Mouse (Mus musculus): ENCODE data around the gene Rpl13a. TPM values are rescaled to one million over a fixed set of nuclear protein-coding genes. Genes with fewer than 3 reads are reported as not detected.

Rpl13a gene
- total and polyA plus RNA-seq, 2 experiments from 2014 or later = 701 to 1,048 TPM

GRCm38 (mm10) chr7:45091001-45091990 is 37.3 kb downstream of the Rpl13a start:
- Histone ChIP-seq H3K4me1 (ENCODE audit: insufficient read depth, low read length) (no peaks in the 10 kb centered on the region), H3K27me3 (ENCODE audit: insufficient read depth, low read length) (no peaks in the 10 kb centered on the region), H3K36me3 (ENCODE audit: insufficient read depth, low read length) (no peaks in the 10 kb centered on the region), H3K27ac (ENCODE audit: low read depth, low read length) (no peak overlapping the region), H3K9ac (replicated peaks; ENCODE audit: low read length, poor library complexity, severe bottlenecking) (peak overlapping the region; percentile 36; the same call in 1 of the 2 replicates), H3K9me3 (ENCODE audit: low read length) (no peaks in the 10 kb centered on the region), H3K4me2 (ENCODE audit: low read depth, low read length, poor library complexity, severe bottlenecking) (peak overlapping the region; percentile 65), H3K4me3 (ENCODE audit: low read depth, low read length) (peak overlapping the region; percentile 33)
- TF ChIP-seq CTCF (IDR thresholded peaks at IDR 0.05) = no peak
- 19% methylated on average over 35 of the region's 35 CpGs for WGBS
- ATAC-seq (ENCODE audit: low FRiP score) = no peak
- no peak for DNase-seq (ENCODE audit: low spot score)

- Histone ChIP-seq H3K4me1 (ENCODE audit: insufficient read depth, low read length) (no peaks in the 10 kb centered on the region), H3K4me3 (ENCODE audit: low read depth, low read length) (no peak overlapping the region), H3K9me3 (ENCODE audit: low read length) (no peaks in the 10 kb centered on the region), H3K27ac (ENCODE audit: low read depth, low read length) (no peak overlapping the region), H3K27me3 (ENCODE audit: insufficient read depth, low read length) (no peaks in the 10 kb centered on the region), H3K9ac (replicated peaks; ENCODE audit: low read length, poor library complexity, severe bottlenecking) (no peak overlapping the region), H3K36me3 (ENCODE audit: insufficient read depth, low read length) (no peaks in the 10 kb centered on the region), H3K4me2 (ENCODE audit: low read depth, low read length, poor library complexity, severe bottlenecking) (no peak overlapping the region)
- WGBS = 88% methylated on average over 13 of the region's 13 CpGs
- ATAC-seq (ENCODE audit: low FRiP score) (no peak), DNase-seq (ENCODE audit: low spot score) (no peak)
- TF ChIP-seq CTCF (IDR thresholded peaks at IDR 0.05) = no peak
Measured at GRCm38 (mm10) chr7:45090251-45090977, 38.1 kb downstream of the Rpl13a start.

GRCm38 (mm10) chr7:45088597-45088996 is 40.0 kb downstream of the Rpl13a start:
- WGBS = 94% methylated on average over 17 of the region's 17 CpGs
- DNase-seq (ENCODE audit: low spot score) (no peak), ATAC-seq (ENCODE audit: low FRiP score) (no peak)
- Histone ChIP-seq H3K36me3 (ENCODE audit: insufficient read depth, low read length) (no peaks in the 10 kb centered on the region), H3K9me3 (ENCODE audit: low read length) (no peaks in the 10 kb centered on the region), H3K9ac (replicated peaks; ENCODE audit: low read length, poor library complexity, severe bottlenecking) (no peak overlapping the region), H3K27ac (ENCODE audit: low read depth, low read length) (no peak overlapping the region), H3K4me3 (ENCODE audit: low read depth, low read length) (no peak overlapping the region), H3K27me3 (ENCODE audit: insufficient read depth, low read length) (no peaks in the 10 kb centered on the region), H3K4me1 (ENCODE audit: insufficient read depth, low read length) (no peaks in the 10 kb centered on the region), H3K4me2 (ENCODE audit: low read depth, low read length, poor library complexity, severe bottlenecking) (no peak overlapping the region)
- no peak for TF ChIP-seq CTCF (IDR thresholded peaks at IDR 0.05)

GRCm38 (mm10) chr7:45086084-45086483 is 42.5 kb downstream of the Rpl13a start:
- TF ChIP-seq CTCF (IDR thresholded peaks at IDR 0.05) = 0 out of 2 replicates have a peak, but pooled peaks have one; percentile 17
- no peaks in the 10 kb centered on the region for H3K4me1 ChIP-seq (ENCODE audit: insufficient read depth, low read length)
- no peak for ATAC-seq (ENCODE audit: low FRiP score)
- H3K9me3 ChIP-seq (ENCODE audit: low read length) = no peaks in the 10 kb centered on the region
- no peak overlapping the region for H3K9ac ChIP-seq (replicated peaks; ENCODE audit: low read length, poor library complexity, severe bottlenecking)
- 74% methylated on average over 4 of the region's 4 CpGs for WGBS
- H3K36me3 ChIP-seq (ENCODE audit: insufficient read depth, low read length) = no peaks in the 10 kb centered on the region
- H3K4me2 ChIP-seq (ENCODE audit: low read depth, low read length, poor library complexity, severe bottlenecking) = no peak overlapping the region
- H3K4me3 ChIP-seq (ENCODE audit: low read depth, low read length) = no peak overlapping the region
- H3K27ac ChIP-seq (ENCODE audit: low read depth, low read length) = no peak overlapping the region
- DNase-seq (ENCODE audit: low spot score) = no peak
- H3K27me3 ChIP-seq (ENCODE audit: insufficient read depth, low read length) = no peaks in the 10 kb centered on the region

- Histone ChIP-seq H3K27ac (ENCODE audit: low read depth, low read length) (no peak overlapping the region), H3K4me3 (ENCODE audit: low read depth, low read length) (no peak overlapping the region), H3K9ac (replicated peaks; ENCODE audit: low read length, poor library complexity, severe bottlenecking) (no peak overlapping the region), H3K27me3 (ENCODE audit: insufficient read depth, low read length) (no peaks in the 10 kb centered on the region), H3K9me3 (ENCODE audit: low read length) (no peaks in the 10 kb centered on the region), H3K4me2 (ENCODE audit: low read depth, low read length, poor library complexity, severe bottlenecking) (no peak overlapping the region), H3K36me3 (ENCODE audit: insufficient read depth, low read length) (no peaks in the 10 kb centered on the region), H3K4me1 (ENCODE audit: insufficient read depth, low read length) (no peaks in the 10 kb centered on the region)
- no peak for DNase-seq (ENCODE audit: low spot score)
- TF ChIP-seq CTCF (IDR thresholded peaks at IDR 0.05) = no peak
- 85% methylated on average over 22 of the region's 22 CpGs for WGBS
- no peak for ATAC-seq (ENCODE audit: low FRiP score)
Measured at GRCm38 (mm10) chr7:45083300-45083890, 45.2 kb downstream of the Rpl13a start.

Data from midbrain, postnatal 0 days (tissue).